Mouse (Mus musculus) v-Abl transformed pro-B cells (cell line): ENCODE measurements around the gene Mocs1.
"Not testable (repeated sequence)": the region's sequence is repeated elsewhere in the genome, so short reads cannot be mapped to it uniquely, and the experiment has no call there.

Experiments
- in situ Hi-C, 2 experiments: fragments of 400-800 bp; cut with MboI; formaldehyde crosslinking; loops; one replicate each; pipeline ENCODE4 v1.15.1; 2025; ENCODE audit not compliant: unreplicated experiment in 2 of 2

Mocs1 gene

DNA sequence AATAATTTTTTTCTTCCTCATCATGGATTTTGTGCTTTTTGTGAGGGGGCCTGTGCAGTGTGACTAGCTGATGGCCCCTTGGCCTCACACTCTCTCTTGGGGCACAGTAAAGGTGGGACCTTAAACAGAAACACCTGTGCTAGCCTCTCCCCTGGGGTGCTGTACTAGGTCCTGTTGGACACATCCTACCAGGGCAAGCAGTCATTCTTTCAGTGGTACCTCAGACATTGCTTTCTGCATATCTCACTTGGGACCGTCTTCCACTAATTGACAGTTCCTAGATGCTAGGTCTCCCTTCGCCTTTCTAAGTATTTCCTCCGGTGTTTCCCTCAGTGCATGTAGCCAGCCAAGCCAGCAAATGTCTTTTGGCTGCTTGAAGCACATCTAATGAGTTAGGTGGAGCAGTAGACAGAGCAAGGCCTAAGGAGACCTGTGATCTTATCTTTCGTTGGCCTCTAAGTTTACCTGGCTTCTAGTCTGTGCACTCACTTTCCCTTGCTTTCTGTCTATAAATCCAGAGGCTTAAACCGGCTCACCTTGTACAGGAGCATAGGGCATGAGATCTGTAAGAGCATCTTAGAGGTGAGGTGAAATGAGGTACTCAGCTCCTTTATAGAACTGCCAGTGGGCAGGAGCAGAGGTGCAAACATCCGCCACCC is 1.4 kb downstream of the Mocs1 start:
- in situ Hi-C loops: loop anchor here in 1 of 2 experiments (10.0 kb wide), 1 partner anchor 1315 kb away; no protein-coding TSS in a partner anchor

- in situ Hi-C loops: no loop called here
Measured at GRCm38 (mm10) chr17:49430136-49430535, 2.0 kb downstream of the Mocs1 start.

- in situ Hi-C loops: no loop called here
Measured at GRCm38 (mm10) chr17:49431176-49431575, 3.0 kb downstream of the Mocs1 start.

DNA sequence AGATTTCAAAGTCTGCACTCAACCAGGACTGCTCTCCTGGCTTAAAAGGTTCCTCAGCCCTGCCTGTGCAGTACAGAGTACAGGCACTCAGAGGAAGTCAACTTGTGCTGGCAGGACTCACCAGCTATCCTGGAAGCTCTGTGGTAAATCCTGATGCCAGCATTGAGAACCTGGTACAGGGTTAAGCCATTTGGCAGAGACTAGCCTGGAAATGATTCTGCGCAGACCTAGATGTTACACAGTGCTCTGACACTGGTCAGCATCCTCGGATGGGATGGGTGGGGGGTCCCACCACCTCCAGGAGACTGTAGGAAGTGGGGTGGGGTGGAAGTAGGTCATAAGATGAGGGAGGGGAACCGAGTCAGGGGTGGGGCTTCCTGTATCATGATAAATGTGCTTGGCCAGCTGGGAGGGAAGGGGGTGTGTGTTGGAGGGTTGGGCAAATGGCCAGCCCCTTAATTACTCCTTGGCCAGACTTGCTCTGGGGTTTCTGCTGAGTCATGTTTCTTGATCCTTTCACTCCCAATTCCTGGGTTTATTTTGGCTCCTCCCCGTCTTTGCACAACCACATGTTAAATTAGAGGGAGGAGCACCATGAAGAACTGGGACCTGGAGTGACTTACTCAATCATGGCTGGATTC is 4.0 kb downstream of the Mocs1 start:
- in situ Hi-C loops: no loop called here

- in situ Hi-C loops: no loop called here
Measured at GRCm38 (mm10) chr17:49433071-49433470, 4.9 kb downstream of the Mocs1 start.

- in situ Hi-C loops: no loop called here
Measured at GRCm38 (mm10) chr17:49434236-49434635, 6.1 kb downstream of the Mocs1 start.

- in situ Hi-C loops: no loop called here
Measured at GRCm38 (mm10) chr17:49435081-49435480, 6.9 kb downstream of the Mocs1 start.

- in situ Hi-C loops: no loop called here
Measured at GRCm38 (mm10) chr17:49436631-49437030, 8.5 kb downstream of the Mocs1 start.

DNA sequence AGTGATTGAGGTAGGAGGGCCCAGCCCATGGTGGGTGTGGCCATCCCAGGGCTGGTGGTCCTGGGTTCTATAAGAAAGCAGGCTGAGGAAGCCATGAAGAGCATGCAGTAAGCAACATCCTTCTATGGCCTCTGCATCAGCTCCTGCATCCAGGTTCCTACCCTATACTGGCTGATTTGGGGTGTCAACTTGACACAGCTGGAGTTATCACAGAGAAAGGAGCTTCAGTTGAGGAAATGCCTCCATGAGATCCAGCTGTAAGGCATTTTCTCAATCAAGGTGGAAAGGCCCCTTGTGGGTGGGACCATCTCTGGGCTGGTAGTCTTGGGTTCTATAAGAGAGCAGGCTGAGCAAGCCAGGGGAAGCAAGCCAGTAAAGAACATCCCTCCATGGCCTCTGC is 9.1 kb downstream of the Mocs1 start:
- in situ Hi-C loops: not testable (repeated sequence)

DNA sequence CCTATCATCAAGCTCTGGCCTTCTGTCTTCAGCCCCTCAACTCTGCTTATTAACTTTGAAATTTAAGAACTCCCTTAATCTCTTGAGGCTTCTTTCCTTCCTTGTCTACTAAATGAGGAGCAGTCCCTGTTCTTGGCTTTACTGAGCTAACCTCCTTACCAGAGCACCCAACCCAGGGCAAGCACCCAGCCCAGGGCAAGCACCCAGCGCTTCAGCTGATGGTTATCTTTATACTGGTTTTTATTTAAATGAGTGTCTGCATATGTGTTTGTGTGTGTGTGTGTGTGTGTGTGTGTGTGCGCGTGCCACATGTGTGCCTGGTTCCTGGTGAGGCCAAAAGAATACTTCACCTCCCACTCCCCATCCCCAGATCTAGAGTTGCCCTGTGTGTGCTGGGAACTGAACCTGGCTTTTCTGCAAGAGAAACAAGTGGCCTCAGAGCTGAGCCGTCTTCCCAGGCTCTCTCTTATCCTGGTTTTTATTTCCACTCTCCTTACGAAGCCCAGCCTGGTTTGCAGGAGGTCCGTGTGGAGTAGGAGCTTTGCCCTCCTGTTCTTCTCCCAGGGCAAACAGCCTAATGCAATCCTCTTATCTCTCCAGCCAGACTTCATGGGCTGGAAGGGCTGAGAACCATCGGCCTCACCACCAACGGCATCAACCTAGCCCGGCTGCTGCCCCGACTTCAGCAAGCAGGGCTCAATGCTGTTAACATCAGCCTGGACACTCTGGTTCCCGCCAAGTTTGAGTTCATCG is 10.8 kb downstream of the Mocs1 start:
- in situ Hi-C loops: no loop called here

- in situ Hi-C loops: no loop called here
Measured at GRCm38 (mm10) chr17:49439706-49440105, 11.5 kb downstream of the Mocs1 start.

- in situ Hi-C loops: no loop called here
Measured at GRCm38 (mm10) chr17:49440331-49441130, 12.4 kb downstream of the Mocs1 start.

DNA sequence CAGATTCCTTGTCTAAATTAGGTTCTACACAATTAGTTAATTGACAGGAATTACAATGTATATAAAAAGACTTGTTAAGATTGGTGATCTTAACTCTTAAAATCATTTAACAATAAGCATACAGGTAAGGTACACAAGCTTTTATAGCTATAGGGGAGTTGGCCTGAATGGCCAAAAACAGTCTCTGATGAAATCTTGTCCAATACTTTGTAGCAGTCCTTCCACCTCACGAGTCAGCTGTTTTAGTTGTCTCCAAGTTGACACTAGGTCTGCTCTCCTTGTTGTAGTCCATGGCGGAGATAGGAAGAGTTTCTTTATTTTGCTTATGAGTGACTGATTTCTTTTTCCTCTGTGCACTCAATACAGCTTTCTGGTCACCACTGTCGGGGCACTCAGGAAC is 14.7 kb downstream of the Mocs1 start:
- in situ Hi-C loops: not testable (repeated sequence)

- in situ Hi-C loops: no loop called here
Measured at GRCm38 (mm10) chr17:49448570-49449229, 20.5 kb downstream of the Mocs1 start.

DNA sequence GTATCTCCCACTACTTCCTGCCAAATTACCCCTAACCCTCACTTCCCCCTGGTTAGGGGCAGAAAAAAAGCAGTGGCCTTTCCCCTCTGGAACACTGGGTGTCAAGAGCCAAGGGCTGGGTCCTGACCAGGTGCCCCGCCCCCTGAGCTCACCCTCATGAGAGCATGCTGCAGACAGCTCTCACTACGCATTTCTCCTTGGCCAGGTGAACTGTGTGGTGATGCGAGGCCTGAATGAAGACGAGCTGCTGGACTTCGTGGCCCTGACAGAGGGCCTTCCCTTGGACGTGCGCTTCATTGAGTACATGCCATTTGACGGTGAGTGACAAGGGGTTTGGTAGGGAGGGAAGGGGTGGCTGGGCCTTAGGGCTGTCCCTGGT is 21.1 kb downstream of the Mocs1 start:
- in situ Hi-C loops: no loop called here

DNA sequence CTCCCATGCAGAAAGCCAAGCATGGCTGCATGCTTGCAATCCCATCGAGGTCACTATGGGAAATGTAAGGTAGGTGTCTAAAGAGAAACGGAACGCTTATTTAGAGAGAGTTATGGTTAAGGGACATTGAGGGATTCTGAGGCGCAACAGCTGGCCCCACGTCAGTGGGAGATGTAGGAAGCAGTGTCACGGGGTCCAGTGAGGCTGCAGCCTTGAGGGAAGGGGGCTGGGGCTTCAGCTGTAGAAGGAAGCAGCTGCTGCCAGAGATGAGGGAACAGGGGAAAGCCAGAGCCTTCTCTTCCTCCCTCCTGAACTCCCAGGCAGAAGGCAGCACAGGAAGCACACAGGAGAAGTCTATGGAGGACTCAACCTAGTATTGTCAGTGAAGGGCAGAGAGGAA is 22.8 kb downstream of the Mocs1 start:
- in situ Hi-C loops: no loop called here

GRCm38 (mm10) chr17:49456334-49456733 is 28.2 kb downstream of the Mocs1 start:
- in situ Hi-C loops: no loop called here

GRCm38 (mm10) chr17:49457833-49458232 is 29.7 kb downstream of the Mocs1 start:
- in situ Hi-C loops: no loop called here

DNA sequence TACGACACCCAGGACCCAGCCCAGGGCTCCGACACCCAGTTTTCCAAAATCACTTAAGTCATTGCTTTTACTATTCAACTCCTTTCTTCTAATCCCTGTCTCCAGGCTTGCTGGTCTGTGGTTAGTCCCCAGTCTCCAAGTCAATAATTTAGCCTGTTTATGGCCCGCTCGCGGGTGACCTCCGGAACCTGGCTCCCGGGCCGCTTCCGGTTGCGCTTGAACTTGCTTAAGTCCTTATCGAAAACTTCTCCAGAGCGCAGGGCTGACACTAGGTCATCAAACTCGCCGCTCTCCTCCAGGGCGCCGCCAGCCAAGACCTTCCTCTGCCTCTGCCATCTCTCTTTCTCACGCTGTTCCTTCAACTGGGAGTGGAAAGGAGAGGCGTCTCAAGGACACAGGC is 30.2 kb downstream of the Mocs1 start:
- in situ Hi-C loops: no loop called here

GRCm38 (mm10) chr17:49464884-49465283 is 36.7 kb downstream of the Mocs1 start:
- in situ Hi-C loops: no loop called here
